Mouse (Mus musculus): ENCODE data around the gene Mfsd12.

DNA sequence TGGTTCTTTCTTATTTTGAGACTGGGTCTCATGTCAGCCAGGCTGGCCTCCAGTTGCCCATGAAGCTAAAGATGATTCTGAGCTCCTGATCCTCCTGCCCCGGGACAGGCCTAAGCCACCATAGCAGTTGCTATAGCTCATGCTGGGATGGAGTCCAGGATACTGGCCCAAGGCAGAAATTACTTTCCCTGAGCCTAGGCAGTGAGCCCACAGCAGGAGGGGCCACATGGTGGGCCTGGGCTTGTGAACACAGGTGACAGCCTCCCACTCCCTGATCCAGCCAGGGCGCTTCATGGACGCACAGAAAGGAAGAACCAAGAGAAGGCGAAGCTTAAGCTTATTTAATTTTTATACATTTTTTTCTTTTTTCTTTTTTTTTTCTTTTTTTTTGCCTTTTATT, 38.6 kb downstream of the Mfsd12 start:
- no peak for TF ChIP-seq POLR2A (IDR thresholded peaks at IDR 0.05; ENCODE audit: borderline replicate concordance, extremely low read depth, insufficient read depth, insufficient read length, poor library complexity, severe bottlenecking)
- TF ChIP-seq CTCF (IDR thresholded peaks at IDR 0.05; ENCODE audit: borderline replicate concordance, extremely low read depth, insufficient read depth, insufficient read length), result no peak

Measured in brain, embryonic 14.5 days (tissue).